Mouse (Mus musculus) stomach, postnatal 0 days (tissue): Measurements from ENCODE around the gene BC052040. TPM values are rescaled to one million over a fixed set of nuclear protein-coding genes. Genes with fewer than 3 reads are reported as not detected.

Source experiments
- ATAC-seq: fragments of 200-750 bp; cut with Nextera tagmentation; 2 replicates; pipeline ENCODE4 v1.8.0; 2017; ENCODE audit not compliant: low FRiP score, low TSS enrichment
- DNase-seq: peaks from one replicate; pipeline ENCODE4 v3.0.0-alpha.2; 2016; ENCODE audit warnings: low spot score
- H3K27ac ChIP-seq: fragments of 300-500 bp; sonication (generic); replicated peaks from 2 replicates; pipeline ENCODE4 v1.5.1; 2014; ENCODE audit warnings: mild to moderate bottlenecking, control low read depth
- H3K27me3 ChIP-seq: fragments of 300-500 bp; sonication (generic); 2 replicates; pipeline ENCODE4 v1.6.1; 2014; ENCODE audit warnings: low read length; ENCODE audit not compliant: control insufficient read depth, insufficient read depth
- H3K36me3 ChIP-seq: fragments of 300-500 bp; sonication (generic); 2 replicates; pipeline ENCODE4 v1.6.1; 2014; ENCODE audit warnings: low read length, mixed read lengths; ENCODE audit not compliant: control insufficient read depth, insufficient read depth
- H3K4me1 ChIP-seq: fragments of 300-500 bp; sonication (generic); replicated peaks from 2 replicates; pipeline ENCODE4 v1.6.1; 2014; ENCODE audit warnings: antibody characterized with exemption; ENCODE audit not compliant: control insufficient read depth, insufficient read depth
- H3K4me2 ChIP-seq: fragments of 300-500 bp; sonication (generic); replicated peaks from 2 replicates; pipeline ENCODE4 v1.6.1; 2014; ENCODE audit warnings: low read depth, mild to moderate bottlenecking, control low read depth, moderate library complexity
- H3K4me3 ChIP-seq: fragments of 300-500 bp; sonication (generic); 2 replicates; pipeline ENCODE4 v1.5.1; 2014; ENCODE audit warnings: low read depth, low read length, control low read depth
- H3K9ac ChIP-seq: fragments of 300-500 bp; sonication (generic); 2 replicates; pipeline ENCODE4 v1.6.1; 2014; ENCODE audit warnings: mild to moderate bottlenecking, low read length, control low read depth, mixed read lengths
- H3K9me3 ChIP-seq: fragments of 300-500 bp; sonication (generic); 2 replicates; pipeline ENCODE4 v1.6.1; 2016; ENCODE audit warnings: low read length; ENCODE audit not compliant: control insufficient read depth
- CTCF ChIP-seq: IDR thresholded peaks from 2 replicates; pipeline ENCODE4 v1.5.1; 2016; ENCODE audit warnings: antibody characterized with exemption, low read depth, mild to moderate bottlenecking, moderate library complexity
- EP300 ChIP-seq: optimal IDR thresholded peaks from 2 replicates; pipeline ENCODE3; 2016; ENCODE audit warnings: antibody characterized with exemption
- WGBS: fragments of 180-500 bp; shearing (Covaris S2); extraction: QIAGEN DNeasy Blood & Tissue Kit; methylation state at CpG from one replicate; pipeline ENCODE4 v1.1.7; 2014; 5-methylcytosine and 5-hydroxymethylcytosine counted together
- polyA plus RNA-seq: library from polyadenylated mRNA; unstranded; fragments of >200 nt; fragmentation: Nextera tagmentation; extraction: Ambion mirVana; gene quantifications from 2 replicates; pipeline ENCODE4 v1.2.1, GENCODE M21; 2015

BC052040 gene
- polyA plus RNA-seq, 1 experiment from 2014 or later, result 3.8 TPM

- Histone ChIP-seq H3K9ac (no peak overlapping the region), H3K36me3 (no peaks in the 10 kb centered on the region), H3K4me2 (no peak overlapping the region), H3K27me3 (no peaks in the 10 kb centered on the region), H3K9me3 (no peaks in the 10 kb centered on the region), H3K27ac (no peak overlapping the region), H3K4me3 (no peak overlapping the region), H3K4me1 (no peaks in the 10 kb centered on the region)
- ATAC-seq (no peak), DNase-seq (no peak)
- 88% methylated on average over 6 of the region's 6 CpGs for WGBS
- no peak for TF ChIP-seq CTCF
- TF ChIP-seq EP300, result no peak
Observed at GRCm38 (mm10) chr2:115724216-115724615, 142.7 kb downstream of the BC052040 start.

GRCm38 (mm10) chr2:115724726-115725125 lies 143.2 kb downstream of the BC052040 start:
- Histone ChIP-seq H3K4me3 (no peak overlapping the region), H3K27me3 (no peaks in the 10 kb centered on the region), H3K4me1 (no peaks in the 10 kb centered on the region), H3K9ac (no peak overlapping the region), H3K9me3 (no peaks in the 10 kb centered on the region), H3K4me2 (no peak overlapping the region), H3K27ac (no peak overlapping the region), H3K36me3 (no peaks in the 10 kb centered on the region)
- TF ChIP-seq EP300 (no peak), CTCF (no peak)
- ATAC-seq, result no peak
- WGBS, result 87% methylated on average over 6 of the region's 6 CpGs
- no peak for DNase-seq

GRCm38 (mm10) chr2:115725503-115725902 lies 144.0 kb downstream of the BC052040 start:
- Histone ChIP-seq H3K27ac (no peak overlapping the region), H3K9me3 (no peaks in the 10 kb centered on the region), H3K27me3 (no peaks in the 10 kb centered on the region), H3K4me2 (no peak overlapping the region), H3K4me1 (no peaks in the 10 kb centered on the region), H3K4me3 (no peak overlapping the region), H3K36me3 (no peaks in the 10 kb centered on the region), H3K9ac (no peak overlapping the region)
- TF ChIP-seq CTCF (no peak), EP300 (no peak)
- DNase-seq, result no peak
- WGBS, result 70% methylated on average over 6 of the region's 6 CpGs
- no peak for ATAC-seq

GRCm38 (mm10) chr2:115725926-115726325 lies 144.4 kb downstream of the BC052040 start:
- Histone ChIP-seq H3K9me3 (no peaks in the 10 kb centered on the region), H3K27ac (no peak overlapping the region), H3K27me3 (no peaks in the 10 kb centered on the region), H3K36me3 (no peaks in the 10 kb centered on the region), H3K4me2 (no peak overlapping the region), H3K9ac (no peak overlapping the region), H3K4me3 (no peak overlapping the region), H3K4me1 (no peaks in the 10 kb centered on the region)
- ATAC-seq, result no peak
- 59% methylated on average over 6 of the region's 6 CpGs for WGBS
- TF ChIP-seq CTCF (no peak), EP300 (no peak)
- DNase-seq, result no peak

- H3K27ac ChIP-seq, result no peak overlapping the region
- no peak overlapping the region for H3K9ac ChIP-seq
- H3K27me3 ChIP-seq, result no peaks in the 10 kb centered on the region
- TF ChIP-seq CTCF, result no peak
- TF ChIP-seq EP300, result no peak
- no peak overlapping the region for H3K4me2 ChIP-seq
- WGBS, result 76% methylated on average over 5 of the region's 5 CpGs
- no peaks in the 10 kb centered on the region for H3K9me3 ChIP-seq
- ATAC-seq, result no peak
- H3K36me3 ChIP-seq, result no peaks in the 10 kb centered on the region
- H3K4me3 ChIP-seq, result no peak overlapping the region
- no peaks in the 10 kb centered on the region for H3K4me1 ChIP-seq
- DNase-seq, result no peak
Observed at GRCm38 (mm10) chr2:115726806-115727205, 145.3 kb downstream of the BC052040 start.

GRCm38 (mm10) chr2:115728627-115729026 lies 147.1 kb downstream of the BC052040 start:
- no peaks in the 10 kb centered on the region for H3K36me3 ChIP-seq
- DNase-seq, result no peak
- H3K4me3 ChIP-seq, result no peak overlapping the region
- H3K9me3 ChIP-seq, result no peaks in the 10 kb centered on the region
- ATAC-seq, result no peak
- 91% methylated on average over 6 of the region's 6 CpGs for WGBS
- H3K27ac ChIP-seq, result no peak overlapping the region
- no peaks in the 10 kb centered on the region for H3K27me3 ChIP-seq
- TF ChIP-seq EP300, result no peak
- TF ChIP-seq CTCF, result no peak
- H3K4me1 ChIP-seq, result no peaks in the 10 kb centered on the region
- no peak overlapping the region for H3K4me2 ChIP-seq
- no peak overlapping the region for H3K9ac ChIP-seq
